Mouse (Mus musculus): ENCODE data around the gene Cntn2. TPM values are rescaled to one million over a fixed set of nuclear protein-coding genes. Genes with fewer than 3 reads are reported as not detected.

The Cntn2 gene
- not detected for total RNA-seq (2023)

DNA sequence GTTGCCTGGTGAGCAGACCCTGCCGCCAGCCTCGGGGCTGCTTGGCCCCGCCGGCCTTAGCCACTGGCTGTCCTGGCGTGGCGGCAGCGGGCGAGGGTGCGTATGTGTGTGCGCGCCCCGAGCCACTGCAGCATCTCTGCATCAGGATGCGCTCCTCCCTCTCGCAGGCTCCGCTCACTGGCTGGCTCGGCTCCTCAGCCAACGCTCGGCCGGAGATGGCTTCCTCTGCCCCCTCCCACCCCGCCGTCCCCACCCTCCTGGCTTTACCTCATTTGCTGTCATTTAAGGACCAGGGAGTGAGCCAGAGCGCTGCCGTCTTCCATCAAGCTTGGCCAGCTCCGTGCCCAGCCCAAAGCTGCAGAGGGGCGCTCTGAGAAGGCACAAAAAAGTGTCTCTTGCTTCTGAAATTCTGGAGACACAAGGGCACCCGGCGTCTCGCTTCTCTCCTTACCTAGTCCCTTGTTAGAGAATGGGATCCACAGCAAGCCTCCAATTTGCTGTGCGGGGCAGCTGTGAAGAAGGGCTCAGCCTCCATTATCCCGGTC, at the start of gene Cntn2:
Gene Cntn2 (minus strand): TSS at position 495 of the 545 bp plus-strand sequence.

DNA sequence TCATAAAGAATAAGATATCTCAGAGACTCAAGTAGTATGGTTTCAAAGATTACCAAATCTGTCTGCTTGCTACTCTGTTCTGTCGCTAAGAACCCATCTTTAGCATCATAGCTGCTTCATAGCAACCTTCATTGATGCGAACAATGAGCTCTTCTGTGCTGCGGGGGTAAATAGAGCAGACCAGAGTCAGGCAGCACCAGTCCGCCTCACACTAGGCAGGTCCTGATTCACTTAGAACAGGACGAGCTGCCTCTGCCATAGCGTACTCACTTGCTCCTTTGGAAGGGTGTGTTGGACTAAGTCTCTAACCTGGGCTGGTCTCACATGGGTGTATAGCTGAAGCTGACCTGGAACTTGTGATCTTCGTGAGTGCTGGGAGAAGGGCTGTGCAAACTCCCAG, 37.0 kb downstream of the Cntn2 start, which contains the start of gene Tmem81:
Gene Tmem81 (plus strand): TSS at position 173 of the 400 bp plus-strand sequence.

DNA sequence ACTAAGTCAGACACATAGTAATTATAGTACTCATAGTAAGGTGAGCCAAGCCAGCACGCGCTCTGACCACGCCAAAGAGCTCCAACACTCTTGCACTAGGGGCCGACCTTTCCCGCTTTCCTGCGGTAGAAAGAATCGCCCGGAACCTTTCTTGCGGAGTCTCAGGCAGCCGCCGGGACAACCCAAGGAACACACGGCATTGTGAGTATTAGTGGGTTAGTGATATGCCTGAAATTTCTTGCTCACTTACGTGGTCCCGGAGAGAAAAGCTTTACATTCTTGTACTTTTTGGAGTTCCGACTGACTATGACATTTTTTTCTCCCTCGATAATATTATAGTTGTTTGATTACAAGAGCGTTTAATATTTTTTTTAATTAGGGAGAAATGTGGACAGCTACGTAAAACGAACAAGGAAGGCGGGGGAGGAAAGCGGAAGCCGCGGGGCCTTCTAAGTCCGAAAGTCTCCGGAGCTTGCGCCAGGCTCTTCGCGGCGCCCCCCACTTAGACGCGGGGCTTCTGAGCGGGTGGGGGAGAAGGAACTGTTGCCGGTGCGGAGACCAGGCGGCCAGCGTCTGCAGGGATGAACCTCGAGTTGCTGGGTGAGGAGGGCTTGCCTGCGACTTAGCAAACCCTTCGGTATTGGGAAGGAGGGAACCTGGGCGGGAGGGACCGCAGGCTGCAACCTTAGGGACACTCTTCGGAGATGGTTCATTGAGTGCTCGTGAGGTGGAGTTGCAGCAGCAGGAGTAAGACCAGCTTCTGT, 65.9 kb downstream of the Cntn2 start, which contains the start of gene Rbbp5:
Gene Rbbp5 (plus strand): TSS at position 438 of the 764 bp plus-strand sequence.

Other genes starting within 250 kb of the Cntn2 start
- not detected for gene Klhdc8a, start 244.6 kb downstream of the Cntn2 start, total RNA-seq (2023)
- gene Nuak2, start 227.1 kb downstream of the Cntn2 start, total RNA-seq (2023): 10 to 100 TPM in 1 of 2 experiments, 1 to 10 TPM in 1; 9.9 to 13.9 TPM
- under 1 TPM; 0.27 to 0.47 TPM for gene Tmcc2, start 152.0 kb downstream of the Cntn2 start, total RNA-seq (2023)
- gene Dstyk, start 125.7 kb downstream of the Cntn2 start, total RNA-seq (2023): 10 to 100 TPM; 19.9 to 20.0 TPM
- 10 to 100 TPM; 50.7 to 63.7 TPM for gene Rbbp5, start 65.9 kb downstream of the Cntn2 start, total RNA-seq (2023)
- 10 to 100 TPM; 13.5 to 18.3 TPM for gene Tmem81, start 37.0 kb downstream of the Cntn2 start, total RNA-seq (2023)
- gene Nfasc, start 198.5 kb upstream of the Cntn2 start, total RNA-seq (2023): under 1 TPM in 1 of 2 experiments, not detected in 1; 0.29 TPM

All from T-cell, adult 66 days (primary cell).